Mouse (Mus musculus) hindbrain, embryonic 16.5 days (tissue): Measurements from ENCODE around the gene Krt42. TPM values are rescaled to one million over a fixed set of nuclear protein-coding genes. Genes with fewer than 3 reads are reported as not detected.
"Not testable (repeated sequence)": the region's sequence is repeated elsewhere in the genome, so short reads cannot be mapped to it uniquely, and the experiment has no call there.

ENCODE experiments used
- ATAC-seq: fragments of 200-750 bp; cut with Nextera tagmentation; 2 replicates; pipeline ENCODE4 v1.8.0; 2017; ENCODE audit warnings: moderate TSS enrichment, moderate library complexity
- H3K27ac ChIP-seq: fragments of 300-500 bp; sonication (generic); 2 replicates; pipeline ENCODE4 v1.5.1; 2014; ENCODE audit warnings: low read depth, mild to moderate bottlenecking, control low read depth, low read length, moderate library complexity
- H3K27me3 ChIP-seq: fragments of 300-500 bp; sonication (generic); replicated peaks from 2 replicates; pipeline ENCODE4 v1.6.1; 2014; ENCODE audit warnings: low read length; ENCODE audit not compliant: control insufficient read depth, insufficient read depth
- H3K36me3 ChIP-seq: fragments of 300-500 bp; sonication (generic); 2 replicates; pipeline ENCODE4 v1.6.1; 2014; ENCODE audit warnings: mild to moderate bottlenecking, low read length, moderate library complexity, mixed read lengths; ENCODE audit not compliant: control insufficient read depth, insufficient read depth
- H3K4me1 ChIP-seq: fragments of 300-500 bp; sonication (generic); 2 replicates; pipeline ENCODE4 v1.6.1; 2014; ENCODE audit warnings: low read depth, low read length; ENCODE audit not compliant: control insufficient read depth, insufficient read depth
- H3K4me2 ChIP-seq: fragments of 300-500 bp; sonication (generic); 2 replicates; pipeline ENCODE4 v1.6.1; 2014; ENCODE audit warnings: mild to moderate bottlenecking, low read length, control low read depth, moderate library complexity
- H3K4me3 ChIP-seq: fragments of 300-500 bp; sonication (generic); 2 replicates; pipeline ENCODE4 v1.5.1; 2014; ENCODE audit warnings: mild to moderate bottlenecking, low read length, control low read depth, moderate library complexity
- H3K9ac ChIP-seq: fragments of 300-500 bp; sonication (generic); 2 replicates; pipeline ENCODE4 v1.6.1; 2014; ENCODE audit warnings: low read depth, mild to moderate bottlenecking, control low read depth, low read length, moderate library complexity
- H3K9me3 ChIP-seq: fragments of 300-500 bp; sonication (generic); 2 replicates; pipeline ENCODE4 v1.6.1; 2014; ENCODE audit warnings: mild to moderate bottlenecking, low read length, moderate library complexity; ENCODE audit not compliant: control insufficient read depth
- WGBS: fragments of 180-500 bp; shearing (Covaris S2); extraction: QIAGEN DNeasy Blood & Tissue Kit; methylation state at CpG from one replicate; pipeline ENCODE4 v1.1.7; 2014; 5-methylcytosine and 5-hydroxymethylcytosine counted together
- polyA plus RNA-seq: library from polyadenylated mRNA; unstranded; fragments of >200 nt; fragmentation: Nextera tagmentation; extraction: Ambion mirVana; gene quantifications from 2 replicates; pipeline ENCODE4 v1.2.1, GENCODE M21; 2015

Gene Krt42
- polyA plus RNA-seq = not detected in 2 replicates

DNA sequence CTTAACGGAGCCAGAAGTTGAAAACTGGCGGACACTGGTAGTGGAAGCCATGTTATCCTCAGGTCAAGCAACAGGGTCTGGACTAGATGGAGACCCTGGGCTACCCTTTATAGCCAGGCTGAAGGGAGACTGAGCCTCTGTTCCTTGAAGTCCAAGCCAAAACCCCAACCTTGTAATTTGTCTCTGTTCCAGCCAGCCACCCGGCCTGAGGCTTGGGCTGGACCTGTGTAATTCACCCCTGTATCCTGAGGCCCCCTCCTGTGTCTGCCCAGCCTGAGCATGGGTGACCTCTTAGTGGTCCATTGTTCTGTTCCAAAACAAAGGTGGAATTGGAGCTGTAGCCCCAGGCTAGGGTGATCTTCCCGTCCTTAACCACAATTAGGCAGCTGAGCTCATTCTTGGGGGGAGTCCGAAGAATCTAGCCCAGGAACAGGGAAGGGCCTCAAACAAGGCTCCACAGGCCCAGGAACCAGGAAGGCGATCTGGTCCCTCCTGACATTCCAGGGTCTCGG lies at the start of gene Krt42:
TSS of gene Krt42 (minus strand) at position 51 of the 512 bp plus-strand sequence.
- H3K4me3 ChIP-seq = no peak within 1 kb of the TSS
- 84% methylated on average over 7 of the region's 7 CpGs for WGBS
- no peaks in the 10 kb centered on the region for H3K4me1 ChIP-seq
- no peak for ATAC-seq
- H3K9me3 ChIP-seq = no peaks in the 10 kb centered on the region
- no peak within 1 kb of the TSS for H3K27ac ChIP-seq
- H3K36me3 ChIP-seq = no peaks in the 10 kb centered on the region
- no peak within 1 kb of the TSS for H3K4me2 ChIP-seq
- no peaks in the 10 kb centered on the region for H3K27me3 ChIP-seq
- H3K9ac ChIP-seq = no peak within 1 kb of the TSS

DNA sequence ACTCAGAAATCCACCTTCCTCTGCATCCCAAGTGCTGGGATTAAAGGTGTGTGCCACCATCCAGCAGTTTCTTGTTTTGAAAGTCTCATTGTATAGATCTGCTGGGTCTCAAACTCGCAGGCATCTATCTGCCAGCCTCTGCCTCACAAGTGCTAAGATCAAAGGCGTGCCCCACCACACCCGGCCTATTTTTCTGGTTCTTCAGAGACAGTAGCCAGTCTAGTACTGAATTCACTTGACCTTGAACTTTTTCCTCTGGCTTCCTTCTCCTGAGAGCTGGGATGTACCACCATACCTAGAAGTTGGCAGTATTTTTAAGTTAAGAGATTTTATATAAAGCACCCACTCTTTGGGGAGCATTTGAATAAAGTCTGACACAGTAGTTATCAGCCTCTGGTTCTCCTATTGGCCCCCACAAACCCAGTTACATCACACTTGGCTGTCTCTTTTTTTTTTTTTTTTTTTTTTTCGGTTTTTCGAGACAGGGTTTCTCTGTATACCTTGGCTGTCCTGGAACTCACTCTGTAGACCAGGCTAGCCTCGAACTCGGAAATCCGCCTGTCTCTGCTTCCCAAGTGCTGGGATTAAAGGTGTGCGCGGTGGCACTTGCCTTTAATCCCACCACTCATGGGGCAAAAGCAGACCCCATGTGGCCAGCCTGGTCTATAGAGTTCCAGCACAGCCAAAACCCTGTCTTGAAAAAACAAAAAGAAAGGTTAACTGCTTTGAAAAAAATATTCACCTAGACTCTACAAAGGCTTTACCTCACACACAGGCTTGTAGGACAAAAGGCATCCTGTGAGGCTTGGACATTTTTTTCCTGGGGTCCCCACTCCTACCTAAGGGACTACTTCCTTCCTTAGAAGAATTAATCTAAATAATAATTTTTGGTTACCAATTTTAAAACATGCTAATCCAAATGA lies 49.1 kb upstream of the Krt42 start:
- peak overlapping the region; percentile 73 for H3K4me2 ChIP-seq
- H3K9ac ChIP-seq = peak overlapping the region; percentile 56
- peak overlapping the region; percentile 77 for H3K27ac ChIP-seq
- H3K4me1 ChIP-seq = peaks cover 8% of the 10 kb centered on the region
- H3K36me3 ChIP-seq = peaks cover 12% of the 10 kb centered on the region
- ATAC-seq = no peak
- H3K27me3 ChIP-seq = no peaks in the 10 kb centered on the region
- H3K4me3 ChIP-seq = peak overlapping the region; percentile 81
- no peaks in the 10 kb centered on the region for H3K9me3 ChIP-seq
- WGBS = 90% methylated on average over 10 of the region's 10 CpGs

DNA sequence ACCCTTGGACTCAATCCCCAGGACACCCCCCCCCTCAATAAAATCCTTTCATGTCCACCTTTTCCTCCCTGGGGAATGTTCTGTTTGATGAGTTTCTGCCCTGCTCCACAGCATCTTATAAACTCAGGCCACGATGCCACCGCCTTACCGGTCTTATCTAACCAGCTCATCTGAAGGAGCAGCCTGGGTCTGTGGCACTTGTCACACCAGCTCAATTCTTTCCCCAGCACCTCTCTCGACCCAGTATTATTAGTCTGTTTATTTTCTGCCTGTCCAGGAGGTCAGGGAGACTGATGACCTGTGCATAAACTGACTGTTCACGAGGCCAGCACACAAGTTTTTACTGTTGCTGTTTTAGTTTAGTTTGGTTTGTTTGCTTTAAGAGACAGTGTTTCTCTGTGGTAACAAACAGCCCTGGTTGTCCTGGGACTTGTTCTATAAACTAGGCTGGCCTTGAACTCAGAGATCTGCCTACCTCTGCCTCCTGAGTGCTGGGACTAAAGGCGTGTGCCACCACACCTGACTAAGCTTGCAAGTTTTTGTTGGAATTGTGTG lies 48.2 kb upstream of the Krt42 start:
- WGBS = 82% methylated on average over 6 of the region's 6 CpGs
- Histone ChIP-seq H3K36me3 (peaks cover 12% of the 10 kb centered on the region), H3K27ac (no peak overlapping the region), H3K4me3 (no peak overlapping the region), H3K4me1 (peaks cover 8% of the 10 kb centered on the region), H3K9ac (no peak overlapping the region), H3K9me3 (no peaks in the 10 kb centered on the region), H3K27me3 (no peaks in the 10 kb centered on the region), H3K4me2 (no peak overlapping the region)
- ATAC-seq = no peak

DNA sequence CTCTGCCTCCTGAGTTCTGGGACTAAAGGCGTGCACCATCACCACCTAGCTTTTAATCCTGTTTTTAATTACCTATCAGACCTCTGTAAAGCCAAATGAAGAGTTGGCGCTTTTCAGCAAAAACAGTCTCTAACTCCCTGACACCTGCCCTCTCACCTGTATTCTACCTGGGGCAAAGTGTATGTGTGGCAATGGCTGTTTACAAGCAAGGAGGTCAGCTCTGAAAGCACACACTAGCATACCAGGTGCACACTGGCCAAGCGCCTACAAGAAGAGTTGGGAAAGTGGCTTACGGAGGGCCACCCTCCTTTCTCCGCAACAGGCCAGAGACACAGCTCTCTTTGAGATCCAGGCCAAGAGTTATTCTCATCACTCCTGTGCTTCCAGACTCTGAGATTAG lies 45.8 kb upstream of the Krt42 start:
- 89% methylated on average over 5 of the region's 5 CpGs for WGBS
- Histone ChIP-seq H3K36me3 (no peaks in the 10 kb centered on the region), H3K9ac (no peak overlapping the region), H3K4me2 (no peak overlapping the region), H3K27ac (no peak overlapping the region), H3K9me3 (no peaks in the 10 kb centered on the region), H3K27me3 (no peaks in the 10 kb centered on the region), H3K4me1 (no peaks in the 10 kb centered on the region; the same call in 1 of the 2 replicates), H3K4me3 (no peak overlapping the region)
- no peak for ATAC-seq

DNA sequence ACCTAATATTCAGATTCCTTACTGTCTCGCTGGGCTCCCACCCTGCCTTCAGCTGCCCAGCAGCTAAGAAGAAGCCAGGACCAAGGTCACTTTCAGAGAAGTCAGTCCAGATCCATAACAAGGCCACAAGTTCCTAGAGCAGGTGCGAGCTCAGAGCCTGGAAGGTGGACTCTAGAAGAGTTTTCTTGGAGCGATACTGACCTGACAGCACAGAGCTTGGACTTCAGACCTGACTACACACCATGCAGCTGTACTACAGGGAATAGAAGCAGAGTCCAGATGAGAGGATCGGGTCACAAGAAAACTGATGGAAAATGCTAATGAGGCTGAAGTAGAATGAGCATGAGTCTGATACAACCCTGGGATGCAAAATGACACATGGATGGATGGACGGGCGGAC lies 43.8 kb upstream of the Krt42 start:
- Histone ChIP-seq H3K27ac (no peak overlapping the region), H3K27me3 (no peaks in the 10 kb centered on the region), H3K4me3 (no peak overlapping the region), H3K9ac (no peak overlapping the region), H3K4me2 (no peak overlapping the region), H3K36me3 (no peaks in the 10 kb centered on the region), H3K4me1 (no peaks in the 10 kb centered on the region; the same call in 1 of the 2 replicates), H3K9me3 (no peaks in the 10 kb centered on the region)
- no peak for ATAC-seq
- 89% methylated on average over 6 of the region's 6 CpGs for WGBS

DNA sequence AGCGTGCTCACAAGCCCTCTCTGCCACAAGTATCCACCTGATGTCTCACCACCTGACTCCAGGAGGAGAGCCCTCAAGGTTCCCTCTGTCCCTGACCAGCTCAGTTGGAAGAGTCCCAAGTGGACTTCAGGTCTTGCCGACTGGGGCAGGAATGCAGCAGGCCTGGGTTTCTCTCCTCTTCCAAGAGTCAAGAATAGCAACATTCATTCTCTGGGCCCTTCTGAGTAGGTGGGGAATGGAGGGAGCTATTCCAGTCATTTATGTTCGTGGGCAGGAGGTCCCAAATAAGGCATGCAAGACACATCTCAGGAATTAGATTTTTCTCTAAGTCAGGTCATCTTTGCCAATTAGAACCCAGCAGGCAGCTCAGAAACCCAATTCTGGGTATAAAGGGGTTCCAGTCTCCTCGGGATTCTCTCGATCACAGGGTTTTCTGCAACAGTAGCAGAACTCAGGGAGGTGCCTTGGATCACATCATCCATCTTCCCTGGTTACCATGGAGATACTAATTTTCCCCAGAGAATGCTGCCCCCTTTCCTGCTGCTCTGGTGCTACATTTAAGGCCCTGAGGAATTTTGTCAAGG lies 42.5 kb upstream of the Krt42 start:
- no peak overlapping the region for H3K9ac ChIP-seq
- WGBS = 13% methylated on average over 5 of the region's 5 CpGs
- ATAC-seq = peak; percentile 43; the same call in 1 of the 2 replicates
- H3K4me2 ChIP-seq = no peak overlapping the region
- no peak overlapping the region for H3K4me3 ChIP-seq
- peak overlapping the region; percentile 34; the same call in 1 of the 2 replicates for H3K27ac ChIP-seq
- H3K36me3 ChIP-seq = no peaks in the 10 kb centered on the region
- no peaks in the 10 kb centered on the region; the same call in 1 of the 2 replicates for H3K4me1 ChIP-seq
- H3K27me3 ChIP-seq = no peaks in the 10 kb centered on the region
- no peaks in the 10 kb centered on the region for H3K9me3 ChIP-seq

DNA sequence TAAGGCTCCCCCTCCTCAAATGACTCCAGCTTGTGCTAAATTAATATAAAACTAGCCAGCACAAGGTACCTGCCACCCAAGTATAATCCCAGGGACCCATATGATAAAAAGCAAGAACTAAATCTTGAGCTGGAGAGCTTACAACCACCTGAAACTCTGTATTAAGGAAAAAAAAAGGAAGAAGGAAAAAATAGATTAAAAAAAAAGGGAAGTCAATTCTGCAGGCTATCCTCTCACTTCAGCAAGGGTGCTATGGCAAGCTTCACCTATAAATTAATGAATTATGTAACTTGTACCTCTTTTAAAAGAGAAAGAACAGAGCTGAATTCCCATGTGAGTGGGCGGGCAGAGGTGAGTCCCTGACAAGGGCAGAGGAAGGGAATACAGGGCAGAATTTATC lies 42.0 kb upstream of the Krt42 start:
- H3K27ac ChIP-seq = no peak overlapping the region
- ATAC-seq = no peak
- H3K4me1 ChIP-seq = no peaks in the 10 kb centered on the region; the same call in 1 of the 2 replicates
- 43% methylated on average over 1 of the region's 1 CpGs for WGBS
- no peaks in the 10 kb centered on the region for H3K36me3 ChIP-seq
- no peak overlapping the region for H3K9ac ChIP-seq
- no peak overlapping the region for H3K4me3 ChIP-seq
- no peak overlapping the region for H3K4me2 ChIP-seq
- H3K9me3 ChIP-seq = no peaks in the 10 kb centered on the region
- H3K27me3 ChIP-seq = no peaks in the 10 kb centered on the region

DNA sequence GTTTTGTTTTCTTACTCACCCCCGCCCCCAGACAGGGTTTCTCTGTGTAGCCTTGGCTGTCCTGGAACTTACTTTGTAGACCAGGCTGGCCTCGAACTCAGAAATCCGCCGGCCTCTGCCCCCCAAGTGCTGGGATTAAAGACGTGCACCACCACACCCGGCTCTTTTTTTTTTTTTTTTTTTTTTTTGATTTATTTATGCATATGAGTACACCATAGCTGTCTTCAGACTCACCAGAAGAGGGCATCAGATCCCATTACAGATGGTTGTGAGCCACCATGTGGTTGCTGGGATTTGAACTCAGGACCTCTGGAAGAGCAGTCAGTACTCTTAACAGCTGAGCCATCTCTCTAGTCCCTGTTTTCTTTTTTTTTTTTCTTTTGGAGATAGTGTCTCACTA lies 39.0 kb upstream of the Krt42 start:
- H3K4me1 ChIP-seq, H3K4me3 ChIP-seq, H3K4me2 ChIP-seq, H3K27ac ChIP-seq, H3K9me3 ChIP-seq, H3K9ac ChIP-seq, ATAC-seq, H3K27me3 ChIP-seq, H3K36me3 ChIP-seq: not testable (repeated sequence)
- WGBS = 93% methylated on average over 6 of the region's 6 CpGs

DNA sequence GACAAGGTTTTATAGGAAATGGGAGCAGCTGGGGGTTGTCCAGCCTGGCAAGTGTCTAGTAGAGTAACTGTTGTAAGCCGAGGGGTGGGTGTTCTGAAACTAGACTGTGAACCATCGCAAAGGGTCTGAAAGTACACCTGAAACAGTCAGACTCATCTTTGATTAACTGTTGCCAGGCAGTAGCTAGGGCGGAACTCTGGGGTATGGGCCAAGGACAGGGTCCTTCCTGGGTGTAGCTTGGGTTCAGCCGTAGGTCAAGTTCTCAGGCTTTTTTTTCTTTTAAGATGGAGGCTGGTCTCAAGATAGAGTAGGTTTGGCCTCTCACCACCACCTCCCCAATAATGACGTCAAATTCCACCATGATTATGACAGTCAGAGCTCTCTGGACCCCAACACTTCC lies 38.2 kb upstream of the Krt42 start:
- Histone ChIP-seq H3K9ac (no peak overlapping the region), H3K9me3 (no peaks in the 10 kb centered on the region), H3K36me3 (no peaks in the 10 kb centered on the region), H3K27ac (no peak overlapping the region), H3K4me2 (no peak overlapping the region), H3K4me1 (no peaks in the 10 kb centered on the region; the same call in 1 of the 2 replicates), H3K27me3 (no peaks in the 10 kb centered on the region), H3K4me3 (no peak overlapping the region)
- ATAC-seq = no peak
- 95% methylated on average over 5 of the region's 5 CpGs for WGBS
